Mouse (Mus musculus) MEL (cell line): ENCODE data around the gene Zfp68. TPM values are rescaled to one million over a fixed set of nuclear protein-coding genes. Genes with fewer than 3 reads are reported as not detected.

Source experiments
- DNase-seq: peaks from one replicate; pipeline ENCODE4 v3.0.0; 2011; ENCODE audit warnings: low read depth, low spot score
- H3K27ac ChIP-seq: 2 replicates; pipeline ENCODE4 v1.5.1; 2012; ENCODE audit warnings: low read depth, mild to moderate bottlenecking, control low read depth, low read length, moderate library complexity; ENCODE audit not compliant: control insufficient read depth
- H3K27me3 ChIP-seq, 2 experiments: fragments of 150-350 bp in 1 of 2; sonication (generic) in 1 of 2; 2 replicates each; pipeline ENCODE4 v1.6.1; 2012; ENCODE audit warnings: low read length in 2 of 2, mild to moderate bottlenecking in 2 of 2, improper control_type of control experiment in 1 of 2, moderate library complexity in 1 of 2; ENCODE audit not compliant: insufficient read depth in 2 of 2, control insufficient read depth in 1 of 2
- H3K36me3 ChIP-seq, 2 experiments: 2 replicates each; pipeline ENCODE4 v1.6.1; 2012 to 2014; ENCODE audit warnings: low read length in 2 of 2, improper control_type of control experiment in 1 of 2, inconsistent platforms in 1 of 2, mild to moderate bottlenecking in 1 of 2; ENCODE audit not compliant: insufficient read depth in 2 of 2, control insufficient read depth in 1 of 2
- H3K4me1 ChIP-seq, 2 experiments: fragments of 150-350 bp in 1 of 2; sonication (generic) in 1 of 2; 2 replicates each; pipeline ENCODE4 v1.6.1; 2012; ENCODE audit warnings: low read length in 2 of 2, improper control_type of control experiment in 1 of 2, mild to moderate bottlenecking in 1 of 2; ENCODE audit not compliant: insufficient read depth in 2 of 2, control insufficient read depth in 1 of 2
- H3K4me3 ChIP-seq, 2 experiments: fragments of 150-350 bp in 1 of 2; sonication (generic) in 1 of 2; 2 replicates each; pipeline ENCODE4 v1.5.1; 2012; ENCODE audit warnings: low read depth in 2 of 2, low read length in 2 of 2, mild to moderate bottlenecking in 2 of 2, moderate library complexity in 2 of 2, control low read depth in 1 of 2, improper control_type of control experiment in 1 of 2; ENCODE audit not compliant: control insufficient read depth in 1 of 2, insufficient read depth in 1 of 2
- H3K79me2 ChIP-seq: 2 replicates; pipeline ENCODE4 v1.6.1; 2012; ENCODE audit warnings: mild to moderate bottlenecking, low read length, moderate library complexity; ENCODE audit not compliant: control insufficient read depth, poor library complexity, insufficient read depth
- H3K9ac ChIP-seq: 2 replicates; pipeline ENCODE4 v1.6.1; 2012; ENCODE audit warnings: low read depth, mild to moderate bottlenecking, control low read depth, low read length, moderate library complexity; ENCODE audit not compliant: control insufficient read depth, poor library complexity, severe bottlenecking
- H3K9me3 ChIP-seq: fragments of 150-350 bp; sonication (generic); replicated peaks from 2 replicates; pipeline ENCODE4 v1.6.1; 2012; ENCODE audit warnings: mild to moderate bottlenecking, low read length, improper control_type of control experiment, moderate library complexity; ENCODE audit not compliant: insufficient read depth
- BHLHE40 ChIP-seq: IDR thresholded peaks from 2 replicates; pipeline ENCODE4 v1.6.1; 2012; ENCODE audit warnings: low read depth, mild to moderate bottlenecking, inconsistent platforms, low read length, improper control_type of control experiment, borderline replicate concordance
- CHD1 ChIP-seq: IDR thresholded peaks from 2 replicates; pipeline ENCODE4 v1.6.1; 2012; ENCODE audit warnings: low read depth, mild to moderate bottlenecking, inconsistent platforms, low read length, improper control_type of control experiment
- CHD2 ChIP-seq: IDR thresholded peaks from 2 replicates; pipeline ENCODE4 v1.6.1; 2011; ENCODE audit warnings: low read length, improper control_type of control experiment
- CTCF ChIP-seq, 3 experiments: IDR thresholded peaks in 2 of 3; conservative IDR thresholded peaks in 1 of 3; 2 replicates each; pipeline ENCODE4 v1.5.1; 2011 to 2012; ENCODE audit warnings: low read length in 3 of 3, low read depth in 2 of 3, mild to moderate bottlenecking in 2 of 3, improper control_type of control experiment in 1 of 3, inconsistent platforms in 1 of 3, mixed read lengths in 1 of 3, moderate library complexity in 1 of 3; ENCODE audit not compliant: control insufficient read depth in 1 of 3, insufficient read depth in 1 of 3, poor library complexity in 1 of 3, severe bottlenecking in 1 of 3
- EP300 ChIP-seq, 2 experiments: IDR thresholded peaks; 2 replicates each; pipeline ENCODE4 v1.6.1; 2011; ENCODE audit warnings: improper control_type of control experiment in 2 of 2, low read length in 2 of 2, low read depth in 1 of 2, mild to moderate bottlenecking in 1 of 2
- ETS1 ChIP-seq: IDR thresholded peaks from 2 replicates; pipeline ENCODE4 v1.6.1; 2012; ENCODE audit warnings: low read depth, mild to moderate bottlenecking, inconsistent platforms, low read length, improper control_type of control experiment, moderate library complexity
- GATA1 ChIP-seq: IDR thresholded peaks from 2 replicates; pipeline ENCODE4 v1.6.1; 2011; ENCODE audit warnings: low read depth, low read length, improper control_type of control experiment
- HCFC1 ChIP-seq: IDR thresholded peaks from 2 replicates; pipeline ENCODE4 v1.6.1; 2012; ENCODE audit warnings: low read depth, mild to moderate bottlenecking, inconsistent platforms, low read length, improper control_type of control experiment, moderate library complexity
- JUND ChIP-seq: IDR thresholded peaks from 2 replicates; pipeline ENCODE4 v1.6.1; 2011; ENCODE audit warnings: low read depth, mild to moderate bottlenecking, improper control_type of control experiment, low read length
- KAT2A ChIP-seq: conservative IDR thresholded peaks from 2 replicates; pipeline ENCODE4 v1.6.1; 2012; ENCODE audit warnings: low read depth, low read length, improper control_type of control experiment, inconsistent platforms
- MEF2A ChIP-seq: IDR thresholded peaks from 2 replicates; pipeline ENCODE4 v1.6.1; 2014; ENCODE audit warnings: low read depth, mild to moderate bottlenecking, inconsistent platforms, low read length, improper control_type of control experiment; ENCODE audit not compliant: poor library complexity, insufficient replicate concordance, severe bottlenecking; ENCODE audit errors: extremely low read depth
- MYC ChIP-seq: IDR thresholded peaks from 2 replicates; pipeline ENCODE4 v1.6.1; 2011; ENCODE audit warnings: low read depth, mild to moderate bottlenecking, low read length, improper control_type of control experiment, moderate library complexity
- POLR2A ChIP-seq, 2 experiments: IDR thresholded peaks; 2 replicates each; pipeline ENCODE4 v1.6.1; 2011 to 2012; ENCODE audit warnings: low read length in 2 of 2, mild to moderate bottlenecking in 2 of 2, control low read depth in 1 of 2, improper control_type of control experiment in 1 of 2, low read depth in 1 of 2, moderate library complexity in 1 of 2; ENCODE audit not compliant: control insufficient read depth in 1 of 2, insufficient read depth in 1 of 2, poor library complexity in 1 of 2
- POLR2AphosphoS2 ChIP-seq: IDR thresholded peaks from 2 replicates; pipeline ENCODE4 v1.6.1; 2011; ENCODE audit warnings: low read length, improper control_type of control experiment
- POLR2AphosphoS5 ChIP-seq: IDR thresholded peaks from 2 replicates; pipeline ENCODE4 v1.6.1; 2012; ENCODE audit warnings: low read depth, borderline replicate concordance, mild to moderate bottlenecking, inconsistent platforms, low read length, moderate library complexity, mixed read lengths
- RAD21 ChIP-seq: IDR thresholded peaks from 2 replicates; pipeline ENCODE4 v1.6.1; 2011; ENCODE audit warnings: mild to moderate bottlenecking, low read depth, low read length, improper control_type of control experiment
- RCOR1 ChIP-seq: IDR thresholded peaks from 2 replicates; pipeline ENCODE4 v1.6.1; 2012; ENCODE audit warnings: low read depth, mild to moderate bottlenecking, inconsistent platforms, low read length, improper control_type of control experiment
- SMC3 ChIP-seq: IDR thresholded peaks from 2 replicates; pipeline ENCODE4 v1.6.1; 2011; ENCODE audit warnings: low read depth, low read length, improper control_type of control experiment
- TAL1 ChIP-seq: IDR thresholded peaks from 2 replicates; pipeline ENCODE4 v1.6.1; 2012; ENCODE audit warnings: mild to moderate bottlenecking, inconsistent platforms, low read length, moderate library complexity, mixed read lengths
- TBP ChIP-seq: IDR thresholded peaks from 2 replicates; pipeline ENCODE4 v1.8.0; 2011; ENCODE audit warnings: low read depth, low read length, improper control_type of control experiment
- TCF12 ChIP-seq: IDR thresholded peaks from 2 replicates; pipeline ENCODE4 v1.6.1; 2014; ENCODE audit warnings: low read depth, mild to moderate bottlenecking, inconsistent platforms, low read length, improper control_type of control experiment, moderate library complexity
- USF1 ChIP-seq: IDR thresholded peaks from 2 replicates; pipeline ENCODE4 v1.6.1; 2014; ENCODE audit warnings: low read depth, mild to moderate bottlenecking, inconsistent platforms, low read length, improper control_type of control experiment, moderate library complexity
- USF2 ChIP-seq, 2 experiments: IDR thresholded peaks; 2 replicates each; pipeline ENCODE4 v1.6.1; 2011 to 2012; ENCODE audit warnings: improper control_type of control experiment in 2 of 2, low read length in 2 of 2, borderline replicate concordance in 1 of 2, inconsistent platforms in 1 of 2, low read depth in 1 of 2, mild to moderate bottlenecking in 1 of 2; ENCODE audit not compliant: insufficient read depth in 1 of 2
- ZC3H11A ChIP-seq: IDR thresholded peaks from 2 replicates; pipeline ENCODE4 v1.6.1; 2012; ENCODE audit warnings: low read depth, mild to moderate bottlenecking, inconsistent platforms, low read length, improper control_type of control experiment
- ZKSCAN1 ChIP-seq: IDR thresholded peaks from 2 replicates; pipeline ENCODE4 v1.6.1; 2012; ENCODE audit warnings: low read depth, mild to moderate bottlenecking, inconsistent platforms, low read length, improper control_type of control experiment, moderate library complexity
- ZMIZ1 ChIP-seq: IDR thresholded peaks from 2 replicates; pipeline ENCODE4 v1.6.1; 2012; ENCODE audit warnings: low read depth, mild to moderate bottlenecking, inconsistent platforms, low read length, improper control_type of control experiment, moderate library complexity
- ZNF384 ChIP-seq: IDR thresholded peaks from 2 replicates; pipeline ENCODE4 v1.6.1; 2012; ENCODE audit warnings: low read depth, mild to moderate bottlenecking, inconsistent platforms, low read length, improper control_type of control experiment
- polyA plus RNA-seq, 2 experiments: library from polyadenylated mRNA; stranded (reverse) in 1 of 2; unstranded in 1 of 2; fragments of >175 nt in 1 of 2; fragments of >200 nt in 1 of 2; gene quantifications; 2 replicates each; pipeline versions ENCODE4 v1.2.1 to v1.2.4; 2012; ENCODE audit warnings: low replicate concordance in 2 of 2, low read depth in 1 of 2; ENCODE audit not compliant: insufficient read length in 2 of 2, insufficient read depth in 1 of 2, missing spikeins in 1 of 2
- total RNA-seq: library from RNA; depleted of rRNA; stranded (reverse); fragments of 300-350 nt; gene quantifications from 2 replicates; pipeline ENCODE4 v1.2.3, GENCODE M21; 2012

Zfp68 gene
- total and polyA plus RNA-seq, 3 experiments = 15.8 to 18.1 TPM; not detected in 1

DNA sequence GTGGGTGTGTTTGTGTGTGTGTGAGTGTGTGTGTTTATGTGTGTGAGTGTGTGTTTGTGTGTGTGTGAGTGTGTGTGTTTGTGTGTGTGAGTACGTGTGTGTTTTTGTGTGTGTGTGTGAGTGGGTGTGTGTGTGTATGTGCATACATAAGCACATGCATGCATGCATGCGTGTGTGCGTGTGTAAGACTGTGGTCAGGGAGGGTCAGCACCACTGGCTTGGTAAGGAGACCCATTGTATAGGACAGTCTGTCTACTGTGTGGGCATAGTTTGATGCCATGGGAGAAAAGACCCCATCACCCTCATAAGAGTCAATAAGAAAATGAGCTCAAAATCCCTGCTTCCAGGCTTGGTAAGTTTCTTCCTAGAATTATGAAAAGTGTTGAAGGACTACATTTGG, 37.8 kb upstream of the Zfp68 start:
- no peaks in the 10 kb centered on the region for H3K79me2 ChIP-seq
- peak; percentile 19 for DNase-seq

GRCm38 (mm10) chr5:138656477-138657156, 37.1 kb upstream of the Zfp68 start:
- H3K27ac ChIP-seq = no peak overlapping the region
- no peak overlapping the region for H3K4me3 ChIP-seq
- TF ChIP-seq RAD21 = peak; percentile 84
- peak; percentile 79 for TF ChIP-seq SMC3
- no peak for TF ChIP-seq MYC
- TF ChIP-seq ZNF384 = no peak
- TF ChIP-seq POLR2A (IDR thresholded peaks at IDR 0.05; ENCODE audit: control insufficient read depth in 1 of 2, insufficient read depth in 1 of 2, low read depth in 1 of 2, low read length in 2 of 2, poor library complexity in 1 of 2) = no peak
- no peak for TF ChIP-seq HCFC1
- TF ChIP-seq CTCF (IDR thresholded peaks at IDR 0.05 in 2 of 3, conservative IDR thresholded peaks at IDR 0.05 in 1 of 3; ENCODE audit: control insufficient read depth in 1 of 3, insufficient read depth in 1 of 3, low read depth in 2 of 3, low read length in 3 of 3, poor library complexity in 1 of 3, severe bottlenecking in 1 of 3) = peak; percentile 33 to 80 (median 58)
- TF ChIP-seq ZC3H11A = peak; percentile 81
- no peak for TF ChIP-seq ZKSCAN1
- TF ChIP-seq CHD2 = no peak
- no peak for TF ChIP-seq TBP
- no peaks in the 10 kb centered on the region for H3K27me3 ChIP-seq
- H3K4me1 ChIP-seq = no peaks in the 10 kb centered on the region
- no peaks in the 10 kb centered on the region for H3K79me2 ChIP-seq
- DNase-seq = peak; percentile 70
- no peaks in the 10 kb centered on the region for H3K36me3 ChIP-seq
- no peak overlapping the region for H3K9ac ChIP-seq
- H3K9me3 ChIP-seq = no peaks in the 10 kb centered on the region

More for the DNA sequence above, 37.8 kb upstream of the Zfp68 start:
- Histone ChIP-seq H3K4me3 (no peak overlapping the region), H3K36me3 (no peaks in the 10 kb centered on the region), H3K9me3 (no peaks in the 10 kb centered on the region), H3K27ac (no peak overlapping the region), H3K9ac (no peak overlapping the region), H3K27me3 (no peaks in the 10 kb centered on the region), H3K4me1 (no peaks in the 10 kb centered on the region)
- TF ChIP-seq POLR2A (IDR thresholded peaks at IDR 0.05; ENCODE audit: control insufficient read depth in 1 of 2, insufficient read depth in 1 of 2, low read depth in 1 of 2, low read length in 2 of 2, poor library complexity in 1 of 2) (no peak), POLR2AphosphoS5 (no peak), KAT2A (no peak), ZMIZ1 (no peak), EP300 (IDR thresholded peaks at IDR 0.05; ENCODE audit: low read depth in 1 of 2, low read length in 2 of 2) (no peak), USF1 (no peak), POLR2AphosphoS2 (no peak), TAL1 (no peak), CHD1 (no peak), JUND (no peak), MEF2A (no peak), TCF12 (no peak), USF2 (IDR thresholded peaks at IDR 0.05; ENCODE audit: borderline replicate concordance in 1 of 2, insufficient read depth in 1 of 2, low read depth in 1 of 2, low read length in 2 of 2) (no peak), ZNF384 (no peak), BHLHE40 (no peak), RCOR1 (no peak), ETS1 (no peak), SMC3 (no peak), RAD21 (no peak), GATA1 (no peak)
